Mouse (Mus musculus): ENCODE measurements at regions not wholly inside any gene's neighbourhood (a gene's known extent, or its start where the extent isn't known, plus 50 kb on each side); places are given as distances from the start of the nearest gene placed in this dataset.

DNA sequence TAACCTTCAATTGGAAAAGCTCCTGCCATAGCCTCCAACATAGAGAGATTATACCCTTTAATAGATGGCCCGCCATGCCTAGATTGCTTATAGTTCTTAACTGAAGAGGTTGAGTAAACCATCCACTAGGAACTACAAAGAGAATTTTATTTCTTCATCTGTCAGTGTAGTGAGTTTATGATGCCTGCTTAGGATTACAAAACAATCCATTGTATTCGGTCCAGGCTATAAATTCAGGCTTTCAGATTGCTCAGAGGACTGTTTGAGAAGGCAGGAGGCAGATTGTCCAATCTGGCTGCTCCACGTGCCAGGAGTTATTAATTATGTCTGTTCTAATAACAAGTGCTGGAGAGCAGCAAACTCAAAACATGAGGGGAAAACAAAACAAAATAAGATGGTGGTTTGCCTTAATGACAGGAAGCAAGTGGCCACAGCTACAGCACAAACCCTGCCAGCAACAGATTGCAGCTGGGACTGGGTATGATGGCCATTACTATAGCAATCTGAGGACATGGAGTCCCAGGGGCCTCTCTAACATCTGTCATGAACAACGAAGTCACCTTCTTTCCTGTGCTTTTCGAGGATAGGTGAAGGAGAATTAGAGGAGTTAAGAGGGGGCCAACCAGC lies 154.4 kb upstream of the Bcl6 start:
- Histone ChIP-seq H3K4me1 (peaks cover 4% of the 10 kb centered on the region; the same call in 1 of the 2 replicates), H3K36me3 (replicated peaks; ENCODE audit: low read length) (no peaks in the 10 kb centered on the region), H3K9me3 (peaks cover 3% of the 10 kb centered on the region; the same call in 1 of the 2 replicates), H3K4me3 (replicated peaks) (no peak overlapping the region), H3K27me3 (replicated peaks) (peaks cover 45% of the 10 kb centered on the region)
- TF ChIP-seq FLI1 (IDR thresholded peaks at IDR 0.05; ENCODE audit: low read length), result no peak
- TF ChIP-seq GATA1 (IDR thresholded peaks at IDR 0.05; ENCODE audit: borderline replicate concordance, low read length), result no peak

DNA sequence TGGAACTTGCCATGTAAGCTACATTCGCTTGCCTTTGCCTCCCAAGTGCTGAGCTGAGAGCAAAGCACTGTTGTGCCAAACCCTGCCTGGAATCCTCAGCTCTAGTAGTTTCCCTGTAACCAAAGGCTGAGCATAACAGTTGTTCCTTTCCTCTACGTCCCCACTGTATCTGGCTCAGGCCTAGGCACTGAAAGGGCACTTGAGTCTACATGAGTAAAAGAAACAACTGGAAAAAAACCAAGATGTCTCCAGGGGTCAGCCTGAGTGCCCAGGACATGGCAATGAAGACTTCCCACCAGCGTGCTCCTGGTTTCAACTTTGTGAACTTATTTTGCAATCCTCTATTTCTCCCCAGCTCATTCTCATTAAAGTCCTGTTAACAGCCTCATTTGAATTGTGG lies 150.5 kb upstream of the Bcl6 start:
- TF ChIP-seq FLI1 (IDR thresholded peaks at IDR 0.05; ENCODE audit: low read length) (no peak), GATA1 (IDR thresholded peaks at IDR 0.05; ENCODE audit: borderline replicate concordance, low read length) (no peak)
- H3K27me3 ChIP-seq (replicated peaks), result peaks cover 42% of the 10 kb centered on the region
- H3K4me1 ChIP-seq, result peaks cover 21% of the 10 kb centered on the region
- H3K36me3 ChIP-seq (replicated peaks; ENCODE audit: low read length), result no peaks in the 10 kb centered on the region
- H3K4me3 ChIP-seq (replicated peaks), result no peak overlapping the region
- no peaks in the 10 kb centered on the region for H3K9me3 ChIP-seq

DNA sequence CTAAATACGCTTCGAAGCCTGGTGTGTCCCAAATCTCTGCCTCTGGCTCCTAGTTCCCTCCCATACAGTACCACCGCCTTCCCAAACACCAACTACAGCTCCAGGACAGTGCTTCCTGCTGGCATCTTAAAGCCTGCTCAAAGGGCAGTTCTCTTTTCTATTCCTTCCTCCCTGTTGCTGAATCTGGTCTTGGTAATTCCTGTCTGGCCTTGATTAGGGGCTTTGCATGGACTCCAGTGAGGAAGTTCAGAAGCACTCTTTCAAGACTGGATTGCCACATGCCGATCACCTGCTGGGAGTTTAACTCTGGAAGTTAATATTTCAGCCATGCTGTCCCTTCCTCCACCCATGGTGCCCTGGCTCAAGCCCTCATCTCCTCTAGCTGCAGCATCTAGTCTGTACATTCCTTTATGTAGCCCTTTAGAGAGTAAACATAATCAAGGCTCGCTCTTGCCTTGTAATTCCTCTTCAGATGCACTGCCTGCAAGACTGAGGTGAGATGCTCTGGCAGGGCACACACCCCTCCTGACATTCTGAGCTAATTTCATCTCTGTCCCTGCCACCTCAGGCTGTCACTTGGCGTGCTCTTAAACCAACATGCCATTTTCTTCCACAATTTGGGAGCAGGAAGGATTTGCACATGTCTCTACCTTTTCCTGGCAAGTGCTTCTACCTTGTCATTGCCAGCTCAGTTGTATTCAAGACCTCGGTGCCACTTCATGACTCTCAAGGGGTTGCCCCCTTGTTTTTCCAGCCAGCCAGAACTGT lies 148.8 kb upstream of the Bcl6 start:
- Histone ChIP-seq H3K4me1 (peaks cover 17% of the 10 kb centered on the region), H3K9me3 (no peaks in the 10 kb centered on the region), H3K36me3 (replicated peaks; ENCODE audit: low read length) (no peaks in the 10 kb centered on the region), H3K4me3 (replicated peaks) (no peak overlapping the region), H3K27me3 (replicated peaks) (peaks cover 37% of the 10 kb centered on the region)
- TF ChIP-seq GATA1 (IDR thresholded peaks at IDR 0.05; ENCODE audit: borderline replicate concordance, low read length) (no peak), FLI1 (IDR thresholded peaks at IDR 0.05; ENCODE audit: low read length) (no peak)

DNA sequence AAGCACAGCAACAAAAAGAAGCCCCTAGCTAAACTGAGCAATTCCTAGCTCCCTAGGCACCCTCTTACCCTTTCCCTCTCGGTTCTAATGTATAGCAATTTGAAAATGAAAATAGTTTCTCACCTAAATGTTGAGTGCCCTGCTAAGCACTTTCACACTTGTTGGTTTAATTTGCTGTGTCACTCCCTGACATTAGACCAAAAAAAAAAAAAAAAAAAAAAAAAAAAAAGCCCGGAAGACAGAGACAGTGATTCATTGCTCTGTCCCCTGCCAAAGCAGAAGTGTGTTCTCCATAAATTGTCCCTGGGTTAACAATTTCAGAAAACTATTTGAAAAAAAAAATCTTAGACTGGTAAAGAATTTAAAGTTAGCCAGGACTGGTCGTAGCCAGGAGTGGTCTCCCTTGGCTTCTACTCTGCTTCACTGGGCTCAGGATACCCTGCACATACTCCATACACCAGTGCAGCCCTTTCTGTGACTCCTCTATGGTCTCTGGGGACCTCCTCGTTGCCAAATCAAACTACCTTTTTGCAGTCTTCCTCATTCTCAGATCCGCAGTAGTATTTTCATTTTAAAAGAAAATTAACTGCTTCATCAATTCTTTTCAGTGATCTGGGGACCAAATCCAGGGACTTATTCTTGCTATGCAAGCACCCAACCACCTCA lies 148.0 kb upstream of the Bcl6 start:
- Histone ChIP-seq H3K4me3 (replicated peaks) (no peak overlapping the region), H3K4me1 (peaks cover 17% of the 10 kb centered on the region), H3K9me3 (no peaks in the 10 kb centered on the region), H3K27me3 (replicated peaks) (peaks cover 39% of the 10 kb centered on the region), H3K36me3 (replicated peaks; ENCODE audit: low read length) (no peaks in the 10 kb centered on the region)
- TF ChIP-seq GATA1 (IDR thresholded peaks at IDR 0.05; ENCODE audit: borderline replicate concordance, low read length) (no peak), FLI1 (IDR thresholded peaks at IDR 0.05; ENCODE audit: low read length) (no peak)

DNA sequence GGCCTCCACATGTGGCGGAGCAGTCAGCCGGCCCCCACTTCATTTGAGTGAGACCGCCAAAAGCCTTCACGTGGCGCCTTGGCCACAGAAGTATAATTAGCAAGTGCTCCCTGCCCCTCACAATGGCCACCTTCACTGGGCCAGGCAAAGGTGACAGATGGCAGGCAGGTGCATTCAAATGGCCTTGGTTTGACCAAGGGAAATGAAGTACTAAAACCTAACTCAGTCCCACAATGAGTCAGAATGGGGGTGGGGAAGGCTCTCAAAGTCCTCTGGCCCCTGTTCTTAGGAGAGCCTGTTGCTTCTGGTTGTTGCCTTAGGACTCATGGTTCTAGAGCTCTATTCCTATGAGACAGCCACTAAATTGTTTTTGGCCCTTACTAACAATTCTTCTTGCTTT lies 147.2 kb upstream of the Bcl6 start:
- peaks cover 17% of the 10 kb centered on the region for H3K4me1 ChIP-seq
- peaks cover 37% of the 10 kb centered on the region for H3K27me3 ChIP-seq (replicated peaks)
- TF ChIP-seq FLI1 (IDR thresholded peaks at IDR 0.05; ENCODE audit: low read length) (no peak), GATA1 (IDR thresholded peaks at IDR 0.05; ENCODE audit: borderline replicate concordance, low read length) (no peak)
- no peak overlapping the region for H3K4me3 ChIP-seq (replicated peaks)
- no peaks in the 10 kb centered on the region for H3K36me3 ChIP-seq (replicated peaks; ENCODE audit: low read length)
- no peaks in the 10 kb centered on the region for H3K9me3 ChIP-seq

DNA sequence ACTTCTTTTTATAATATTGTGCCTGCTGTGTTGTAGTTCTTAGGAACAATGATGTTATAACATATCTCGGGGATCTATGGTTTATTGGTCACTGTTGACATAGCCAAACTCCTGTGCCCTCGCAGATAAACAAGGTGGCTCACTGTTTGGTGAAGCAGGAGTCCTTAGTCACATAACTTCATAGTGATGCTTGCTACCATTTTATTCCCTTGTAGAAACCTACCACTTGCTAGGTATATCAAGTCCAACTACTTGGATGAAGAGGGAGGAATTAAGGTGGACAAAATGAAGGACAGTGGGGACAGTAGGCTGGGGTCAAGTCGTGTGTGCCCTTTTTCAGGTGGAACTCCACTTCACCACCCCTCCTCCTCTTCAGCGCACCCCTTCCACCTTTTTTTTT lies 146.7 kb upstream of the Bcl6 start:
- TF ChIP-seq FLI1 (IDR thresholded peaks at IDR 0.05; ENCODE audit: low read length), result no peak
- no peak for TF ChIP-seq GATA1 (IDR thresholded peaks at IDR 0.05; ENCODE audit: borderline replicate concordance, low read length)
- no peak overlapping the region for H3K4me3 ChIP-seq (replicated peaks)
- H3K27me3 ChIP-seq (replicated peaks), result peaks cover 36% of the 10 kb centered on the region
- no peaks in the 10 kb centered on the region for H3K36me3 ChIP-seq (replicated peaks; ENCODE audit: low read length)
- H3K9me3 ChIP-seq, result no peaks in the 10 kb centered on the region
- peaks cover 21% of the 10 kb centered on the region for H3K4me1 ChIP-seq

DNA sequence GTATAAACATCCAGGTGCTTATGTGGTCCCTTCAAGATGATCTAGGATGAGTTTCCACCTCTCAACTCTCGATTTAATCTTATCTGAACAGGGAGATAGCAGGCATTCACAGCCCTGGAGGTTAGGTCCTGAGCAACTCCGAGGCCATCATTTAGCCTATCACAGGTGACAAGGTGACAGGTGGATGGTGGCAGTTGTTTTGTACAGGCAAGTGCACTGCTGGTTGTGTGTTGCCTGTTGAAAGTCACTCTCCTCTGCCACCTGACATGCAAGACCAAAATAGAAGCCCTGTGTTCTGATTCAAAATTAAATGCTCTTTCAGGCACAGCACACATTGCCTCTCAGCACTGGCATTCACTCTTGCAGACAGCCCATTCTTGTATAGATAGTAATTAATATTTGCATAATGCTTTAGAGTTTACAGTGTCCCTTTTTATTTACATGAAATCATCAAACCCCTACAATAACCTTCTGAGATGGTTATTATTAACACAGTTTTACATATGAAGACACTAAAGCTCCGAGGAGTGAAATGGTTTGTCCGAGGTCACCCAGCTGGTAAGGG lies 145.9 kb upstream of the Bcl6 start:
- TF ChIP-seq GATA1 (IDR thresholded peaks at IDR 0.05; ENCODE audit: borderline replicate concordance, low read length) (no peak), FLI1 (IDR thresholded peaks at IDR 0.05; ENCODE audit: low read length) (no peak)
- H3K36me3 ChIP-seq (replicated peaks; ENCODE audit: low read length), result no peaks in the 10 kb centered on the region

DNA sequence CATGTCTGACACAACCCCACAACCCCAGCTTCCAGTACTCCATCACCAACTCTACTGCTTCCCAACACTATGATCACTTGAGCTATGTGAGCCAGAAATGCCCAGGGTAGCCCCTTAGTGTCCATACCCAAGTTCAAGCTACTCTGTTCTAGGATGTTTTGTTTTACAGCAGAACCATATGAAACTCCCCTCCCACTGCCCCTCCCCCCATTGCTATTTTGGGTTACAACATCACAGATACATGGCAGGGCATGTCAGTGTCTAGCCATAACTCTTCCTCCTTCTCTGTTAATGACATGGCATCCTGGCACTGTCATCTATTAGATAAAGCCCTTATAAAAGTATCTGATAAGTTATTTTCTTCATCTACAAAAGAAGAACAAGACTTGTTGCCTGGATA lies 142.0 kb upstream of the Bcl6 start:
- TF ChIP-seq GATA1 (IDR thresholded peaks at IDR 0.05; ENCODE audit: borderline replicate concordance, low read length) (no peak), FLI1 (IDR thresholded peaks at IDR 0.05; ENCODE audit: low read length) (no peak)
- Histone ChIP-seq H3K4me3 (replicated peaks) (no peak overlapping the region), H3K9me3 (no peaks in the 10 kb centered on the region), H3K27me3 (replicated peaks) (peaks cover 9% of the 10 kb centered on the region), H3K36me3 (replicated peaks; ENCODE audit: low read length) (no peaks in the 10 kb centered on the region), H3K4me1 (peaks cover 5% of the 10 kb centered on the region)

More for the DNA sequence above, 145.9 kb upstream of the Bcl6 start:
- Histone ChIP-seq H3K4me3 (replicated peaks) (no peak overlapping the region), H3K4me1 (peaks cover 22% of the 10 kb centered on the region), H3K27me3 (replicated peaks) (peaks cover 36% of the 10 kb centered on the region), H3K9me3 (no peaks in the 10 kb centered on the region)

DNA sequence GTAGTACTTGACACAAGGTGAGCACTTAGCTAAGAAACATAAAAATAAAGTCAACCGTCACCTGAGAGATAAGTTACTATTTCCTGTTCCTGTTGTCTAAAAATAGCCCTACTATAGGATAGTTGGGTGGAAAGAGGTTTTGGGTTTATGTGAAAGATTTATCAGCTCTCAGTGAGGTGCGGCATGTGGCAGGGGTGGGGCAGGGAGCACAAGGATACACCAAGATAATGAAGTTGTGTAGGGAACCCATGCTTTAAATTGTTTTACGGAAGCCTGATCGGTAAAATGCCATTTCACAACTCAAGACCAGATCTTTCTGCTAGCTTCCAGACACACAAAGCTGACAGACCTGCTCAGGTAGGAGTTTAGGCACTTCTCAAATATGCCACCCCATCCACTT lies 141.0 kb upstream of the Bcl6 start:
- H3K4me3 ChIP-seq (replicated peaks), result no peak overlapping the region
- no peak for TF ChIP-seq FLI1 (IDR thresholded peaks at IDR 0.05; ENCODE audit: low read length)
- no peak for TF ChIP-seq GATA1 (IDR thresholded peaks at IDR 0.05; ENCODE audit: borderline replicate concordance, low read length)
- H3K27me3 ChIP-seq (replicated peaks), result peaks cover 5% of the 10 kb centered on the region
- H3K9me3 ChIP-seq, result no peaks in the 10 kb centered on the region
- peaks cover 5% of the 10 kb centered on the region for H3K4me1 ChIP-seq
- H3K36me3 ChIP-seq (replicated peaks; ENCODE audit: low read length), result no peaks in the 10 kb centered on the region
